Mouse (Mus musculus): ENCODE measurements around the gene Msh6. TPM values are rescaled to one million over a fixed set of nuclear protein-coding genes. Genes with fewer than 3 reads are reported as not detected.
"Not testable (repeated sequence)": the region's sequence is repeated elsewhere in the genome, so short reads cannot be mapped to it uniquely, and the experiment has no call there.

Gene Msh6
- polyA plus RNA-seq, 2 experiments from 2014 or later: 12.8 to 15.1 TPM

GRCm38 (mm10) chr17:87982112-87982511 lies 7.2 kb downstream of the Msh6 start:
- peak; percentile 51 for ATAC-seq

GRCm38 (mm10) chr17:87983313-87983712 lies 8.5 kb downstream of the Msh6 start:
- no peak for ATAC-seq

- no peak for ATAC-seq
Observed at GRCm38 (mm10) chr17:87984440-87985214, 9.8 kb downstream of the Msh6 start.

- ATAC-seq: no peak
Observed at GRCm38 (mm10) chr17:87985916-87986315, 11.1 kb downstream of the Msh6 start.

GRCm38 (mm10) chr17:87987507-87987906 lies 12.6 kb downstream of the Msh6 start:
- no peak for ATAC-seq

- no peak for ATAC-seq
Observed at GRCm38 (mm10) chr17:87992154-87992553, 17.3 kb downstream of the Msh6 start.

GRCm38 (mm10) chr17:87993338-87993737 lies 18.5 kb downstream of the Msh6 start:
- no peak for ATAC-seq

- no peak for ATAC-seq
Observed at GRCm38 (mm10) chr17:87997808-87998207, 22.9 kb downstream of the Msh6 start.

- ATAC-seq: no peak
Observed at GRCm38 (mm10) chr17:88004892-88005291, 30.0 kb downstream of the Msh6 start.

- ATAC-seq: no peak
Observed at GRCm38 (mm10) chr17:88006956-88007355, 32.1 kb downstream of the Msh6 start.

GRCm38 (mm10) chr17:88014456-88014855 lies 39.6 kb downstream of the Msh6 start:
- ATAC-seq: no peak

- not testable (repeated sequence) for ATAC-seq
Observed at GRCm38 (mm10) chr17:88016027-88016426, 41.2 kb downstream of the Msh6 start.

GRCm38 (mm10) chr17:88023924-88024323 lies 49.1 kb downstream of the Msh6 start:
- peak; percentile 38 for ATAC-seq

- peak; percentile 73 for ATAC-seq
Observed at GRCm38 (mm10) chr17:88025227-88025626, 50.4 kb downstream of the Msh6 start.

GRCm38 (mm10) chr17:88029194-88029970 lies 54.5 kb downstream of the Msh6 start:
- no peak for ATAC-seq

- ATAC-seq: no peak
Observed at GRCm38 (mm10) chr17:88031755-88032154, 56.9 kb downstream of the Msh6 start.

GRCm38 (mm10) chr17:88034418-88034817 lies 59.6 kb downstream of the Msh6 start:
- no peak for ATAC-seq

Other genes with a start within 250 kb of the Msh6 start
- gene Kcnk12, start 177.1 kb upstream of the Msh6 start, polyA plus RNA-seq (2017; shearing (Covaris generic)): not detected
- not detected for gene Rpl36-ps4, start 54.1 kb upstream of the Msh6 start, polyA plus RNA-seq (2017; shearing (Covaris generic))
- 10 to 100 TPM; 19.2 to 31.1 TPM for gene Fbxo11, start 90.2 kb downstream of the Msh6 start, polyA plus RNA-seq (2017; shearing (Covaris generic))